Mouse (Mus musculus) cerebellum, adult 2 months (tissue): ENCODE results near the gene Zfp524.

Experiments
- CTCF ChIP-seq: fragments of 200-500 bp; IDR thresholded peaks from 2 replicates; pipeline ENCODE4 v1.5.1; 2011; ENCODE audit warnings: low read depth, mild to moderate bottlenecking, control low read depth, low read length, moderate library complexity, borderline replicate concordance; ENCODE audit not compliant: insufficient read depth
- POLR2A ChIP-seq: fragments of 200-500 bp; IDR thresholded peaks from 2 replicates; pipeline ENCODE4 v1.6.1; 2011; ENCODE audit warnings: low read length, control low read depth, borderline replicate concordance; ENCODE audit not compliant: insufficient read depth

DNA sequence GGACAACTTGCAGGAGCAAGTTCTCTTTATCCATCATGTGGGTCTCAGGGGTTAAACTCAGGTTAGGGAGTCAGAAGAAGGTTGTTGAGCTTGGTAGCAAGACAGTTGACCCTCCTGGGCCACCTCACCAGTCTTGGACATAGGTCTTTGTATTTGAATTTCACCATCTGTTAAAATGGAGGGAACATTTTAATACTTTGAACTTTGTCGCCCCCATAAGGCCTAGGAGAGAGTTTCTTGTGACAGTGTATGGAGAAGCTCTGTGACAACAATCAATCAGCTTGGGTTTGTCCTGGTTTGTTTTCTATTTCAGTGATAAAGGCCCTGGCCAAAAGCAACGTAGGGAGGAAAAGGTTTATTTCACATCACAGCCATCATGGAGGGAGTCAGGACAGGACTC is 33.1 kb downstream of the Zfp524 start:
- TF ChIP-seq CTCF (peak; percentile 23; the same call in 1 of the 2 replicates), POLR2A (no peak)
